Mouse (Mus musculus): ENCODE data around the gene Vrk1. TPM values are rescaled to one million over a fixed set of nuclear protein-coding genes. Genes with fewer than 3 reads are reported as not detected.

Vrk1 gene
- polyA plus RNA-seq, 1 experiment from 2014 or later: 115 TPM

DNA sequence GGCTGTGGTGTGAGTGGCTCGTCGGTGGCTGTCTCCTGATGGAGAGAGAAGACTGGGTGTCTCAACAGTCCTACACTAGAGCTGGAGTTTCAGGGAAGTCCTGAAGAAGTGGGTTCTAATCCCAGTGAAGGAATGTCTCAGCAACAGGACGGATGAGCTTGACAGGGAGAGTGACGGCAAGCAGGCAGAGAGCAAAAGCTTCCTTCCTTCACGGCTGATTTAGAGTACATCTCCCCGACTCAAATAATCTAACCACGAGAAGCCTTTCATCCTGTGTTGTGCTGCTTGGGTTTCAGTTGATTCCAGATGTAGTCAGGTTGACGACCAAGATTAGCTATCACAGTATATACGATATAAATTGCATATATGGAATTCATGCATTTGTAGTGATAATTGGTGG is 24.7 kb downstream of the Vrk1 start:
- DNase-seq (ENCODE audit: low spot score): no peak
- no peaks in the 10 kb centered on the region for H3K36me3 ChIP-seq (replicated peaks; ENCODE audit: control insufficient read depth, insufficient read depth, low read depth, low read length)
- no peak overlapping the region for H3K27ac ChIP-seq (replicated peaks; ENCODE audit: low read depth, low read length)
- no peaks in the 10 kb centered on the region for H3K4me1 ChIP-seq (ENCODE audit: control insufficient read depth, insufficient read depth, low read length)
- H3K9ac ChIP-seq (replicated peaks; ENCODE audit: low read length): no peak overlapping the region
- no peaks in the 10 kb centered on the region for H3K9me3 ChIP-seq (replicated peaks; ENCODE audit: control insufficient read depth, low read length)
- WGBS: 85% methylated on average over 9 of the region's 9 CpGs
- no peaks in the 10 kb centered on the region for H3K27me3 ChIP-seq (ENCODE audit: control insufficient read depth, insufficient read depth, low read length)
- no peak overlapping the region for H3K4me3 ChIP-seq (ENCODE audit: low read depth, low read length)
- ATAC-seq (replicated peaks; ENCODE audit: insufficient number of reproducible peaks, low FRiP score, low TSS enrichment, low read depth): no peak
- no peak overlapping the region for H3K4me2 ChIP-seq (ENCODE audit: low read depth, low read length)

- Histone ChIP-seq H3K9me3 (replicated peaks; ENCODE audit: control insufficient read depth, low read length) (no peaks in the 10 kb centered on the region), H3K4me1 (ENCODE audit: control insufficient read depth, insufficient read depth, low read length) (no peaks in the 10 kb centered on the region), H3K4me3 (ENCODE audit: low read depth, low read length) (no peak overlapping the region), H3K27ac (replicated peaks; ENCODE audit: low read depth, low read length) (no peak overlapping the region), H3K27me3 (ENCODE audit: control insufficient read depth, insufficient read depth, low read length) (no peaks in the 10 kb centered on the region), H3K9ac (replicated peaks; ENCODE audit: low read length) (no peak overlapping the region), H3K4me2 (ENCODE audit: low read depth, low read length) (no peak overlapping the region), H3K36me3 (replicated peaks; ENCODE audit: control insufficient read depth, insufficient read depth, low read depth, low read length) (no peaks in the 10 kb centered on the region)
- DNase-seq (ENCODE audit: low spot score): no peak
- no peak for ATAC-seq (replicated peaks; ENCODE audit: insufficient number of reproducible peaks, low FRiP score, low TSS enrichment, low read depth)
- WGBS: 92% methylated on average over 7 of the region's 7 CpGs
Observed at GRCm38 (mm10) chr12:106040259-106040658, 30.2 kb downstream of the Vrk1 start.

GRCm38 (mm10) chr12:106046143-106046795 is 36.2 kb downstream of the Vrk1 start:
- H3K27me3 ChIP-seq (ENCODE audit: control insufficient read depth, insufficient read depth, low read length): no peaks in the 10 kb centered on the region
- no peaks in the 10 kb centered on the region; the same call in 1 of the 2 replicates for H3K36me3 ChIP-seq (replicated peaks; ENCODE audit: control insufficient read depth, insufficient read depth, low read depth, low read length)
- H3K4me3 ChIP-seq (ENCODE audit: low read depth, low read length): no peak overlapping the region
- peak; percentile 9 for DNase-seq (ENCODE audit: low spot score)
- H3K27ac ChIP-seq (replicated peaks; ENCODE audit: low read depth, low read length): no peak overlapping the region
- H3K4me1 ChIP-seq (ENCODE audit: control insufficient read depth, insufficient read depth, low read length): no peaks in the 10 kb centered on the region
- H3K4me2 ChIP-seq (ENCODE audit: low read depth, low read length): no peak overlapping the region
- WGBS: 20% methylated on average over 9 of the region's 9 CpGs
- 0 out of 2 replicates have a peak overlapping the region, but pooled peaks have one; percentile 9 for H3K9ac ChIP-seq (replicated peaks; ENCODE audit: low read length)
- no peaks in the 10 kb centered on the region for H3K9me3 ChIP-seq (replicated peaks; ENCODE audit: control insufficient read depth, low read length)
- 0 out of 2 replicates have a peak, but pooled peaks have one; percentile 23 for ATAC-seq (replicated peaks; ENCODE audit: insufficient number of reproducible peaks, low FRiP score, low TSS enrichment, low read depth)

DNA sequence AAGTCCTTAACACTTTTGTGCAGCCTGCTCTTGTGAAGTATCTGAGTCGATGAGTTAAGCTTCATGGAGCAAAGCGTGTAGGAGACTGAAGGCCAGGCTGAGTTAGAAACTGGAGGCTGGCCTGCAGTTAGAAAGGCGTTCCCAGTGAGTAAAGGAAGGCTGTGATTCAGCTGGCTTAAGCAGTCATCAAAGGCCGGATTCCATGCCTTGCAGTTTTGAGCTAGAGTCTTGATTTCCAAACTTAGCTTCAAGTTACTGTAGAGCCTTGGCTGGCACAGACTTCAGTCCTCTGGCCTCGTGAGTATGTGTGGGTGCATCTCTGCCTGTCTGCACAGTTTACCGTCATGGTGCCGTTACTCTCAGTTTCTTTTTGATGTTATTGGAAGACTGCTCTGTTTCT is 42.2 kb downstream of the Vrk1 start:
- DNase-seq (ENCODE audit: low spot score) (no peak), ATAC-seq (replicated peaks; ENCODE audit: insufficient number of reproducible peaks, low FRiP score, low TSS enrichment, low read depth) (no peak)
- no peaks in the 10 kb centered on the region for H3K4me1 ChIP-seq (ENCODE audit: control insufficient read depth, insufficient read depth, low read length)
- no peaks in the 10 kb centered on the region; the same call in 1 of the 2 replicates for H3K36me3 ChIP-seq (replicated peaks; ENCODE audit: control insufficient read depth, insufficient read depth, low read depth, low read length)
- H3K4me2 ChIP-seq (ENCODE audit: low read depth, low read length): no peak overlapping the region
- no peak overlapping the region for H3K4me3 ChIP-seq (ENCODE audit: low read depth, low read length)
- WGBS: 92% methylated on average over 7 of the region's 7 CpGs
- no peaks in the 10 kb centered on the region for H3K27me3 ChIP-seq (ENCODE audit: control insufficient read depth, insufficient read depth, low read length)
- H3K9me3 ChIP-seq (replicated peaks; ENCODE audit: control insufficient read depth, low read length): no peaks in the 10 kb centered on the region
- no peak overlapping the region for H3K9ac ChIP-seq (replicated peaks; ENCODE audit: low read length)
- H3K27ac ChIP-seq (replicated peaks; ENCODE audit: low read depth, low read length): no peak overlapping the region

DNA sequence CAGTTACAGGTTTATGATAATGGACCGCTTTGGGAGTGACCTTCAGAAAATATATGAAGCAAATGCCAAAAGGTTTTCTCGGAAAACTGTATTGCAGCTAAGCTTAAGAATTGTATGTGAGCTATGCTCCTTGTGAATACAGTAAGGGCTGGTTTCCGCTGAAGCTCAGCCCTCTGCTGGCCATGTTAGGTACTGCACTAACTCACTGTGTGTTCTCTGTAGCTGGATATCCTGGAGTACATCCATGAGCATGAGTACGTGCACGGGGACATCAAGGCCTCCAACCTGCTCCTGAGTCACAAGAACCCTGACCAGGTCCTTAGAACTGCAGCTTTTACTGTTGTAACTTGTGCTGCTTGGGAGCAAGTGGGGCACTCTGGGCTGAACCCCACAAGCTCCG is 45.8 kb downstream of the Vrk1 start:
- Histone ChIP-seq H3K36me3 (replicated peaks; ENCODE audit: control insufficient read depth, insufficient read depth, low read depth, low read length) (no peaks in the 10 kb centered on the region; the same call in 1 of the 2 replicates), H3K9me3 (replicated peaks; ENCODE audit: control insufficient read depth, low read length) (no peaks in the 10 kb centered on the region), H3K27ac (replicated peaks; ENCODE audit: low read depth, low read length) (no peak overlapping the region), H3K27me3 (ENCODE audit: control insufficient read depth, insufficient read depth, low read length) (no peaks in the 10 kb centered on the region), H3K4me2 (ENCODE audit: low read depth, low read length) (no peak overlapping the region), H3K4me1 (ENCODE audit: control insufficient read depth, insufficient read depth, low read length) (no peaks in the 10 kb centered on the region), H3K9ac (replicated peaks; ENCODE audit: low read length) (no peak overlapping the region), H3K4me3 (ENCODE audit: low read depth, low read length) (no peak overlapping the region)
- WGBS: 52% methylated on average over 6 of the region's 6 CpGs
- peak; percentile 89 for DNase-seq (ENCODE audit: low spot score)
- ATAC-seq (replicated peaks; ENCODE audit: insufficient number of reproducible peaks, low FRiP score, low TSS enrichment, low read depth): 0 out of 2 replicates have a peak, but pooled peaks have one; percentile 62

GRCm38 (mm10) chr12:106059873-106060573 is 50.0 kb downstream of the Vrk1 start:
- H3K27ac ChIP-seq (replicated peaks; ENCODE audit: low read depth, low read length): no peak overlapping the region
- H3K36me3 ChIP-seq (replicated peaks; ENCODE audit: control insufficient read depth, insufficient read depth, low read depth, low read length): no peaks in the 10 kb centered on the region; the same call in 1 of the 2 replicates
- WGBS: 77% methylated on average over 12 of the region's 12 CpGs
- H3K9ac ChIP-seq (replicated peaks; ENCODE audit: low read length): no peak overlapping the region
- H3K4me3 ChIP-seq (ENCODE audit: low read depth, low read length): no peak overlapping the region
- ATAC-seq (replicated peaks; ENCODE audit: insufficient number of reproducible peaks, low FRiP score, low TSS enrichment, low read depth) (no peak), DNase-seq (ENCODE audit: low spot score) (no peak)
- H3K27me3 ChIP-seq (ENCODE audit: control insufficient read depth, insufficient read depth, low read length): no peaks in the 10 kb centered on the region
- no peak overlapping the region for H3K4me2 ChIP-seq (ENCODE audit: low read depth, low read length)
- H3K9me3 ChIP-seq (replicated peaks; ENCODE audit: control insufficient read depth, low read length): no peaks in the 10 kb centered on the region
- H3K4me1 ChIP-seq (ENCODE audit: control insufficient read depth, insufficient read depth, low read length): no peaks in the 10 kb centered on the region

DNA sequence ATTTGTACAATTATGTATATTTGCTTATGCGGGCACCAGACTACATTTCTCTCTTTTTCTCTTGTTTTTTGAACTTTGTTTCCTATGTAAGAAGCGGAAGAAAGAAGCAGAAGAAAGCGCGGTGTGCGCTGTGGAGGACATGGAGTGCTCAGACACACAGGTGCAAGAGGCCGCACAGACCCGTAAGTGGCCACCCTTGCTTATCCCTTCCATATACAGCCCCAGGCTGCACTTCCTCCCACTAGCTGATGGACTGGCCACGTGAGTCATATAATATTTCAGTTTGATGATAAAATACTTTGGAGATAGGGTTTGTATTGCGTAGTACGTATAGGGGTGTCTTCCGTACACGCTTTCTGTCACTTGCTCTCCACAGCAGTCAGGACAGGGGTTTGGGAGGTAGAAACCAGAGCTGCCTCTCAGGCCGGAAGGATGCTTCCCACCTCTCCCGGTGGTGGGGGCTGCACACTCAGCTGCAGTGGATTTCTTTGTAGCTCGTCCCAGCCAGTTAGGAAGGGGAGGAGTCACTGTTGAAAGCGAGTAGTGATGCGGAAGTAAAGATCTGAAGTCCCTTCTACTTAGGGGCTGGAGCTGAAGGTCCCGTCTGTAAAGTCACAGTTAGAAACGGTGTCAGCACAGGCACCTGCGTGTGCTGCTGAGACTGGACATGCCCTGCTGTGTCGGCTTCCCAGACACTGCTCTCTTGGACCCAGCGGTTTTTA is 60.6 kb downstream of the Vrk1 start:
- no peaks in the 10 kb centered on the region for H3K4me1 ChIP-seq (ENCODE audit: control insufficient read depth, insufficient read depth, low read length)
- H3K4me2 ChIP-seq (ENCODE audit: low read depth, low read length): no peak overlapping the region
- no peak overlapping the region for H3K27ac ChIP-seq (replicated peaks; ENCODE audit: low read depth, low read length)
- H3K9me3 ChIP-seq (replicated peaks; ENCODE audit: control insufficient read depth, low read length): no peaks in the 10 kb centered on the region
- no peaks in the 10 kb centered on the region for H3K27me3 ChIP-seq (ENCODE audit: control insufficient read depth, insufficient read depth, low read length)
- DNase-seq (ENCODE audit: low spot score) (peak; percentile 30), ATAC-seq (replicated peaks; ENCODE audit: insufficient number of reproducible peaks, low FRiP score, low TSS enrichment, low read depth) (peak; percentile 56; the same call in 1 of the 2 replicates)
- no peak overlapping the region for H3K4me3 ChIP-seq (ENCODE audit: low read depth, low read length)
- WGBS: 68% methylated on average over 22 of the region's 22 CpGs
- no peak overlapping the region for H3K9ac ChIP-seq (replicated peaks; ENCODE audit: low read length)
- H3K36me3 ChIP-seq (replicated peaks; ENCODE audit: control insufficient read depth, insufficient read depth, low read depth, low read length): no peaks in the 10 kb centered on the region

All from embryonic facial prominence, embryonic 11.5 days (tissue).